Mouse (Mus musculus) thymus, adult 2 months (tissue): Measurements from ENCODE around the gene Lrrc26.

Experiments used
- CTCF ChIP-seq: fragments of 200-500 bp; IDR thresholded peaks from 2 replicates; pipeline ENCODE4 v1.5.1; 2012; ENCODE audit warnings: mild to moderate bottlenecking, control low read depth, low read length, moderate library complexity, borderline replicate concordance; ENCODE audit not compliant: control insufficient read depth, poor library complexity, insufficient read depth; ENCODE audit errors: extremely low read depth
- POLR2A ChIP-seq: fragments of 200-500 bp; IDR thresholded peaks from 2 replicates; pipeline ENCODE4 v1.6.1; 2012; ENCODE audit warnings: mild to moderate bottlenecking, low read length, control low read depth, moderate library complexity; ENCODE audit not compliant: control insufficient read depth, poor library complexity, insufficient read depth; ENCODE audit errors: extremely low read depth

DNA sequence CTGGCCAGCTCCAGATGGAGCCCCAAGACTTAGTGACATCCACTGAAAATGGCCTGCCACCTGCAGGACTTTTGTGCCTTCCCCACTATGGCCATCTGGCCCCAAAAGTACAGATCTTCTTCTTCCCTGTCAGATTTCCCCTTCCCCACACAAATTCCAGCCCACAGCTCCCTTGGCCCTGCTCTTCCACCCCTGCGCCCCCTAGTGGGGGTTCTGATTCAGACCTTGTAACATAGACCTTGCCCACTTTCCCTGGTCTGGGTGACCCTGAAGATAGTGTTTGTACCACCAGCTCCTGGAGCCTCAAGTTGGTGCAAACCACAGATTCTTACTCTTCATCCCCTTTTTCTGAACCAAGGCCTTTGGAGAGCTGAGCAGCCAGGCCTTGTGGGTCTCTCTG is 3.1 kb downstream of the Lrrc26 start:
- TF ChIP-seq CTCF (peak; percentile 77; the same call in 1 of the 2 replicates), POLR2A (no peak)
